Mouse (Mus musculus): Measurements from ENCODE around the gene E2f3.

Gene E2f3

DNA sequence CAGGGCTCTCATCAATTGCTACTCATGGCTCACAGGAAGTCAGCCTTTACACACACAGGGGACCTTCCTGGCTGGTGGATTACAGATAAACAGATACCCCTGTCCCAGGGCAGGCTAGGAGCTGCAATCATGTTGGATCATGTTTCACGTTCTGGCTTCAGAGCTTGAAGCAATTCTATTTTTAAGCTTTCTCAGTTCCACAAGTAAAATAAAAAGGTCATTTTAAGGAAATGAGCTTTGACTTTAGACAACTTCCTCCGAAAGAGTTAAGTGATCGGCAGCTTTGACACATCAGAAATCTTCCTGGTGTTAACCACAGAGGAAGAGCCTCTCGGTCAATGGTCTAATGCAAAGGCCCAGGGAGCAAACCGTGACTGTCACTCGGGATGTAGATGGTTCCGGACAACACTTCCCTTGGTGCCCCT lies 6.7 kb downstream of the E2f3 start:
- DNase-seq (ENCODE audit: low read depth, low spot score): no peak

DNA sequence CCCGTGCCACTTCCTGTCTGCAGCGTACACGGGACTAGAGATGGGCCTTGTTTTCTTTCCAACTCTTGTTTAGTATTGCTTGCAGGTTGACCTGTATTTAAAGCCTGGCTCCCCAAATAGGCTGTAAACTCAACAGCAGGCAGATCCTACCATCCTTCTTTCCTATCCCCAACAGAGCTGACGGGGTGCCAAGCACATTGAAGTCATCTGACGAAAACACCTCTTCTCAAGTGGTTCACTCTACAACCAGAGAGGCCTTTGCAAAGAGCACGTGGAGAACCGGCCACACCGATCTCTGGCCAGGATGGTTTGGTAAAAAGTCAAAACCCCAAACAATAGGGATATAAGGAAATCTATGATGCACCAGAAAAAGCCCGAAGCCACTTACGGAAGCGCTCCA lies 8.5 kb downstream of the E2f3 start:
- DNase-seq (ENCODE audit: low read depth, low spot score): no peak

DNA sequence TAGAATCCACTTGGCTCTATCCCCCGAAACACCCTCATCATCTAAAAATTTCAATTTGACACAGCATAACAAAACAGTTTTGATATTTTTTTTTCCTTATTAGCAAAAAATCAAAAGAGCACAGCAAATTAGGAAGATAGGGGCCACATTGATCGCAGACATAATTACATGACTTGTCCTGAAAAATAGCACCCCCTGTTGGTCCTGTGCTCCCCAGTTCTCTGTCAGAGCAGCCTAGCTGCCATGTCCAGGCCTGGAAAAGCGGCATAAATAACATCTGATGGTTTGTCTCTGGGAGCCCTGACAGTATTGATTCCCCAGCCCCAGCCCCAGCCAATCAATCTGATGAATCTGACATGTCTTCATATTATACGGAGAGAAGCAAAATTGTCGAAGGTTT lies 11.8 kb downstream of the E2f3 start:
- DNase-seq (ENCODE audit: low read depth, low spot score): no peak

DNA sequence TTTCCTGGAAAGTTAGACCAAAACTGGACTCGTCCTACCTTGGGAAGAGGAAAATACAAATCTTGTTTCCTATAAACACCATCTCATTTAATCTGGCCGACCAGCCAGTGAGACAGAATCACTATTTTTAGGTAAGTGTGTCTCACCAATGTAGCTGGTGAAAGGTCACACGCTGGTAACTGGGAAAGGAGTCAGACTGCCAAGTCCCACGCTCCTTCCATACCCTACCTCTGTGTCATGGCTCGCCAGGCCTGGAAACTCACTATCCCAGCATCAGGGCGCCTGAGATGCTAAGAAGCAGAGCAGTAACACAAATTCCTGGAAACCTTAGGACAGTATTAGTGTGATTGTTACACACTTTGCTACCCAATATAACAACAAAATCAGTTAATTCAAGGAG lies 12.3 kb downstream of the E2f3 start:
- DNase-seq (ENCODE audit: low read depth, low spot score): no peak

DNA sequence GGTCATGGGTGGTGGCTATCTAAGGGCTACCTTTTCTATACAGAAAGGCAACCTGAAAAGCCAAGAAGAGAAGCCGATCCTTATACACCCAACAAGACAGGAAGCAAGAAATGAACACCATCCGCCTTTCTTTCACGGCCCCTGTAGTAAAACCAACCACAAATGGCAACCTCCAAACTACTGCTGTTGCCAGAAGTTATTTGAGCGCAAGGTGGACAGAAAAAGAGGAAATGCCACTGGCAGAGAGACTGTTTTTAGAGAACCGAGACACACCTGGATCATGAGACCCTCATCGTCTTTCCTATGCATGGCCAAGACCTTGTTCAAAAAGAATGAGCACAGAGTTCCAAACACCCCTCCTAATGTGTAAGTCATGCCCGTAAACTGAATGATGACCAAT lies 15.5 kb downstream of the E2f3 start:
- no peak for DNase-seq (ENCODE audit: low read depth, low spot score)

DNA sequence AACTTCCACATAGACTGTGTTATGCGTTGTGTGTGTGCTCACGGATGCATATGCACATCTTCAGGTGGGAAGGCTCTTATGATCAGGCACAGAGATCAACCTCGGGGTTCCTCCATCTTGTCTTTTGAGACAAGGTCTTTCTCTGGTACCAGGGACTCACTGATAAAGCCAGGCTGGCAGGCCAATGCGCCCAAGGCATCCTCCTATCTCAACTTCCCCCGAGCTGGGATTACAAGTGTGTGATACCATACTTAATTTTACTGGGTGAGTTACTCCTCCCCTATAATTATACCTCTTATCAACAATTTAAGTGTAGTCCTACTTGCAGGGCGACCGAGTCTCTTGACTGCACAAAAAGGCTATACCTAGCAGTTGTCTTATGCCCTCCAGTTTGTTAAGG lies 17.2 kb downstream of the E2f3 start:
- no peak for DNase-seq (ENCODE audit: low read depth, low spot score)

DNA sequence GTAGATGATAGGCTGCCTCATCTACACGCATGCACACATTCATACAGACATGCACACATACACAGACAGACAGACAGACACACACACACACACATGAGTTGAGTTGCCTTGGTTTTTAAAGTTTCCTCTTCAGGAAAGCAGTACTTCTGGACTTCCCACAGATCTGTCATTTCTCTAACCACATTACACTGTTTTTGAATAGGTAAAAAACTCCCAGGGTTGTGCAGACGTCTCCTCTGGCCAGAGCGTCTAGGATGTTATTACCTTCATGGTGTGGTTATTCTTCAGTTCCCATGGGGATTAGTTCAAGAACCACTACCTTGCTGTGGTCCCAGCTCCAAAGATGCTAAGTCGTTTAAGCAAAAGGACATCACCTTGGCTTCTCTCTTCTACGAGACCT lies 18.5 kb downstream of the E2f3 start:
- DNase-seq (ENCODE audit: low read depth, low spot score): no peak

DNA sequence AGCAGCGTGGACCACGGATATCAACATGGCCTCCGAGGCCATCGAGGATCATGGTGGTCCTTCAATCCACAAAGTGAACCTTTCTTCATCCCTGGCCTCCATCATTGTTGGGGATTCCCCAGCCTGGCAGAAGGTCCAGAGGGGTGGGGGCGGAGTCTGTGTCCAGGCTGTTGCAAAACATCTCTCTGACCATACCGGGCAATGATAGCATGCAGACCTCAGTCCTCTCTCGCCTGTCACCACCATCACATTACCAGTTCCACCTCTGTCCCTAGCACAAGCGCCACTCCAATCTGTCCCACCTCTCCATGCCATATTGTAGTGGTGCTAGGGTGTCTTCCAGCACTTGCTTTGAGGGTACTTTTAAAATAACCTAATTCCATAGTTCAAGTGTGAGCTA lies 18.9 kb downstream of the E2f3 start:
- no peak for DNase-seq (ENCODE audit: low read depth, low spot score)

DNA sequence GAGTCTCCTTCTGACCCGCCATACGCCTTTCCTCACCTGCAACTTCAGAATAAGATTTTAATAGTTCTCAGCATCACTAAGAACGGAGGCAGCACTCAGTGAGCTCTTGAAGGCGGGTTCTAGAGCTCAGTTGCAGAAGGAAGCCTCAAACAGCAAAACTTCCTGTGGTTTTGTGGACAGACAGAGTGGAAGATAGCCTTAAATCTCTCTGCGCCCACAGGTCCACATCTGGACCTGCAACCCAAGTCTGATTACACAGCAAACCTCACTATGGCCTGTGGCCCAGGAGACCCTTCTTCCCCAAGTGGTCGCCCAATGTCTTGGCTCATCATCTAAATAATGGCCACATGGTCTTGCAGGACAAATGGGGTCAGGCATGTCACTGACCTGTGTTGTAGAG lies 21.8 kb downstream of the E2f3 start:
- no peak for DNase-seq (ENCODE audit: low read depth, low spot score)

DNA sequence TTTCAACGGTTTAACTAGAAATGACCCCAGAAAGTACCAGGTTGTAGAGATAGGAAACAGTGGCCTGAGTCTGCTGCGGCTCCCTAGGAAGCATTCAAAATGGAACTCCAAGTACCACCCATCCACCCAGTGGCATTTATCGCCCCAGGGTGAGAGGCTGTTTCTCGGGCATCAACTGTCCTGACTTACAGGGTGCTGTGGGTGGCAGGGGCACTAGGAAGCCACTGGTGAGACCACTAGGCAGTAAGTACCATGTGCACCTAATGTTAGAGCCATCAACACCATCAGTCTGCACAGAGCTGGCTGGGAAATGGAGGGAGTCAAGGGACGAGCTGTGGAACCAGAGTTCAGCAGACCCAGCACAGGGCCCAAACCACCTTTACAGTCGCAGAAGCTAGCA lies 25.4 kb downstream of the E2f3 start:
- DNase-seq (ENCODE audit: low read depth, low spot score): no peak

DNA sequence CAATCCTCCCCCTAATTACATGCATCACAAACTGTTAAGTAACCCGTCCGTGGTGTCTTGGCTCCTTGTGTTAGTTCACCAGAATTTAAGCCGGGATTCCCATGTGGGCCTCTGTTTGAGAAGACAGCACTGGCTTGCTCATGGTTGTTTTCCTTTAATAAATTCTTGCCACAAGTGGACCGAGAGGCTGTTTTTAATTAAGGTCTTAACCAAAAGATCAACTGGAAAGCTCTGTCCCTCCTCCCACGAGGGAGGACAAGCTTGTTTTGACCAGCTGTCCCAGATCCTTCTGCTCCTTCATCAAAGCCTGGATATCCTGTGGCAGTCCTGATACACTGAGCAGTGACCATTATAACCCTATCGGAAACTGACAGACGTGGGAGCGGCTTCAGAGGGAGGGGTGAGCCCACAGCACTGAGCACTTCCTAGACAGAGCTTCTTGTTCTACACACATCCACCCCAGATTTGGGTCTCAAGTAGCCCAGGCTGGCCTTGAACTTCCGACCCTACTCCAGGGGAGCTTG lies 28.1 kb downstream of the E2f3 start:
- DNase-seq (ENCODE audit: low read depth, low spot score): no peak

DNA sequence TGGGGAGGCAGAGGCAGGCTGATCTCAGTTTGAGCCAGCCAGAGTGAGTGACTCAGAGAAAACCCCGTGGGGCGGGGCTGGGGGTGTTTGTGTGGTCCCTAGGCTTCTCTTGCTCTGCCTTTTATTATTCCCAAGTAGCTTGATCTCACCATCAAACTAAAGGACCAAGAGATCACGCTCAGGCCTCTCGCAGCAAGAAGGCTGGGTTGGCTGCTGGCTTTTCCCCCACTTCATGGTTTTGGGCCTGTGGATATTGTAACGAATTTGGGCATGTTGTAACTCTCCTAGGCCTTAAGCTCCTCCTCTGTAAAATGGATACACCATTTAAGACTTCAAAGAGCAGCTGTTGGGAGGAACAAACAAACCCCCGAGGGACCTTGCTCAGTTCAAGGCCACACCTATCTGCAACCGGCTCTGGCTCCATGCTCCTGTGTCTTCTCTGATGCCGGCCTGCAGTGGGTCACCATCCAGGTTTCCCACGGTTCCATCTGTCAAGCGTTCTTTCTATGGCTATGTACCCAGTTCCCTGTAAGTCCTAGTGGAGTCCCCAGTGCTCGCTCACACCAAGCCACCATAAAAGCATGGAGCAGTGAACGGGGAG lies 28.9 kb downstream of the E2f3 start:
- DNase-seq (ENCODE audit: low read depth, low spot score): no peak

DNA sequence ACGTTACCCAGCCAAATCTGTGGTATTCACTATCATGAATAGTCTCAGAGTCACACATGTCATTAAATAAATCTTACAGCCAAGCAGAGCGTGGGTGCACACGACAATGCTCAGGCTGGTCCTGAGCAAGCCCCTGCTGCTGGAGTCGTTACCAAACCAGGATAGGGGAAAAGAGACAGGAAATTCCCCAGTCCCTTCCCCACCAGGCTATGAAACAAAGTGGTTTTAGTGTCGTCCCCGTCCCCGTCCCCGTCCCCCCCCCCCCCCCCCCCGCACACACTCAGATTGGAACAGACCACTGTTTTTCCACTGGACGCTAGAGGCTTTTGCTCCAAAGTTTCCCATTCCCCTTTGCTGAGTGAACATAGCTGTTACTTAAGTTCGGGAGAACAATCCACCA lies 30.6 kb downstream of the E2f3 start:
- DNase-seq (ENCODE audit: low read depth, low spot score): no peak

DNA sequence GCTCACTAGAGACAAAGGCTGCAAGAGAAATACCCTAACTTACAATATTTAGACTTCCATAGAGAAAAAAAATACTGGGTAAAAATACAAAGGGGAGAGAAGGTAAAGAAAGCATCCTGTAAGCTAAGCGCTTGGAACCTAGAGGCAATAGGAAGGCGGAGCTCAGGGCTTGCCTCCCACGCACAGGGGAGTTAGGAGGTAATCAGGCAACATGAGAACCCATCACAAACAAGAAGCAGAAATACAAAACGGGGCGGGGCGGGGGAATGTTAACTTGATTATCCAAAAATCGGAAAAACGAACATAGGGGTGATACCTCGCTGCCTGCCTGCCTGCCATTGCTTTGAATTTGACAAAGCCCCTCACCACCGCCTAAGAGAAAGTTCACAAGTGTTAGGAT lies 31.1 kb downstream of the E2f3 start:
- no peak for DNase-seq (ENCODE audit: low read depth, low spot score)

DNA sequence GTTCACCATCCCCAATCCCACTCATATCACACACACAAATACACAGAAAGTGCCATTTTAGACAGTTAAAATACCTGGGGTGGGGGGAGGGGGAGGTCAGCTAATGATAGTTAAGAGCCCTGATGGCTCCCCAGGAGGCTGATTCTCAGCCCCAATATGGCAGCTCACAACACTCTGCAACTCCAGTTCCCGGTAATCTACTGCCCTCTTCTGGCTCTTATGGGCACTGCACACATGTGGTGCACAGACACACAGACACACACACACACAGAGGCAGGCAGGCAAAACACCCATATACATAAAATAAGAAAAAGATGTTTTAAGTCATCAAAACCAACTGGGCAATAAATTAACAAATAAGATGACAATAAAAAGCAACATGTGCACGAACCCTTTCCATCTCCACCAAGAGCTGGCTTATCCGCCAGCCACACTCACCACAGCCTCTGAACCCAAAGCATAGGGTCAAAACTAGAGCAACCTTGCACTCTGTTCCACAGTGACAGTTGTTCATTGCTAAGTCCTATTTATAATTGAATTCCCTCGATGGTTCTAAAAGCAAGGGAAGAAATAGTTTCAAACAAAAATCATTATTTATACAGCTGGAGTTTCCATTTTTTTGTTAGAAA lies 32.3 kb downstream of the E2f3 start:
- no peak for DNase-seq (ENCODE audit: low read depth, low spot score)

DNA sequence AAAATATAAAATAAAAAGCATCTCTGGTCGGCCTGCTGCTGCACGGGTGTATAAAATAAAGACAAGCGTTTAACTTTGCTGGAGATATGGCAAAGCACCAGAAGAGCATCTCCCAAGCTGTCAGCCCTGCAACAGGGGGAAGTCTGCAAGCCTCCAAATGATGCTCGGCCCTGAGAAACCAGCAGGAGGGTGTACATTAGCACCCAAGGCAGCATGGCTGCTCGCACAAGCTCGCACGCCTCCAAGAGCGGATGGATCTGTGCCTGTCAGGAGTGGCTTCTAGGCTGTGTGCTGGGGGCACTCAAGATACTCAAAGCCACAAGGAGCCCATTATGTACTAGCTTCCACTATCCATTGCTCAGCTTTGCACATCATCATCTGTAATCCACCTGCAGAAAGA lies 39.8 kb downstream of the E2f3 start:
- DNase-seq (ENCODE audit: low read depth, low spot score): no peak

DNA sequence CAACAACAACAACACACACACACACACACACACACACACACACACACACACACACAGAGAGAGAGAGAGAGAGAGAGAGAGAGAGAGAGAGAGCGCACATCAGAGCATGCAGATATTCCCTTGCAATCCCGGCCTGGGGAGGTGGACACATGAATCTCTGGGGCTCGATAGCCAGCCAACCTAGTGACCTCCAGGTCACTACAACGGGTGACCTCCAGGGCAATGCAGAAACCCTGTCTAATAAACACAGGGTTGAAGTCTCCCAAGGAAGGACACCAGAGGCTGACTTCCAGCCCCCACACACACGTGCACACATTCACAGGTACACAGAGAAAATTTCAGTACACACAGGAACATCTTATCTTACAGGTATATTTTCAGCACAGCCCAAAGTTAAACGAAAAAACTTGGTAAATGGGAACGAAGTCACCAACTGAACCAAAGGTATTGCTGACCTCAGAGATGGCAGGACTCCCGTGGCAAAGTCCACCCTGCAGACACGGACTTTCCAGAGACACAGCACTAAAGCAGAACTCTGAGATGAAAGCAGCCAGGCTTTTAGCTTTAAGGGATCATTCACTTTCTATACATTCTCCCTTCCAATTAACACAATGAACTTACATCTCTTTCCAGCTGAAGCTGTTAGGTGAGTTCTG lies 40.8 kb downstream of the E2f3 start:
- DNase-seq (ENCODE audit: low read depth, low spot score): no peak

DNA sequence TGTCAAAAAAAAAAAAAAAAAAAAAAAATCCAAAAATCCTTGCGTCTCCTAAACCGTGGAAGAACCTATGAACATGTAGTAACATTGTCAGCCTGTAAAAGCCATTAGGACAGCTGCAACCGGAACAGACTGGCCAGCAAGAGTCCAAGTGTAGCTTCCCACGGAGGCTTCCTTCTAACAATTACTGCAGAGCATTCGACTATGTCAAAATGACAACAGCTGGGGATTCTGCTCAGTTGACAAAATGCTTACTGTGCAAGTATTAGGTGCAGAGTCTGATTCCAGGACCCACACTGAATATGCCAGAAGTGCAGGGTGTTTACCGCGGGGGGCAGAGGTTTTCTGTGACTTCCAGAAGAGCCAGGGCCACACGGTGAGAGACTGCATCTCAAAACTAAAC lies 41.4 kb downstream of the E2f3 start:
- no peak for DNase-seq (ENCODE audit: low read depth, low spot score)

DNA sequence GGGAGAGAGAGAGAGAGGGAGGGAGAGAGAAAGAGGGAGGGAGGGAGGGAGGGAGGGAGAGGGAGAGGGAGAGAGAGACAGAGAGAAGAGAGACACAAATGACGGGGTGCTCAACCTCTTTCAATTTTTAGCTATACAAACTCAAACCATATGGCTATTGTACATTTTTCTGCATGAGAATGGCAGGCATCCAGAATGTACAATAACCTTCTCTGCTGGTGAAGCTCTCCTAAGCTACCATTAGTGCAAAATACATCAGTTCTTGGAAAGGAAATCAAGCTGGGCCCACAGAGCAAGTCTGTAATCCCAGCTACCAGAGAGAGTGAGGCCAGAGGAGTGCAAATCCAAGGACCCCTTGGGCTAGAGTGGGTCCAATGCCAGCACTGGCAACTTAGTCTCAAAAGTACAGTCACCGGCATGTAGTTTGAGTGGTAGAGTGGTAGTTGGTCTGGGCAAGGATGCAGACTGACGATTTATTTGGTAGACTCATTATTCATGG lies 42.3 kb downstream of the E2f3 start:
- no peak for DNase-seq (ENCODE audit: low read depth, low spot score)

DNA sequence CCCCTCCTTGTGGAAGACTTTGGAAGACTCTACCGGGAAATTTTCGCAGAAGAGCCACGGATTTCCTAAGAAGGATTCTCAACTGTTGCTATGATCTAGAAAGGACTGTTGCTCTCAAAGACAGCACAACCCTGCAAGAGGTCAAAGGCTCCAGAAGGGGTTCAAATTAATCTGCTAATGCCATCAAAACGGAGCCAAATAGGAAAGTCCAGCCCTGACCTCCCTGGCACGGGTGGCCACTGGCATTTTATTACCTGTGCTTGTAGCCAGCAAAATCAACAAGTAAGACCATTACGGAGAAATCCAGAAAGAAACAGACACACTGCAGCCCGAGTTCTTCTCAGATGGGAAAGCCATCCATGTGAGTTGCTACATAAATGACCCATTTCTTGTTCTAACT lies 45.8 kb downstream of the E2f3 start:
- no peak for DNase-seq (ENCODE audit: low read depth, low spot score)

DNA sequence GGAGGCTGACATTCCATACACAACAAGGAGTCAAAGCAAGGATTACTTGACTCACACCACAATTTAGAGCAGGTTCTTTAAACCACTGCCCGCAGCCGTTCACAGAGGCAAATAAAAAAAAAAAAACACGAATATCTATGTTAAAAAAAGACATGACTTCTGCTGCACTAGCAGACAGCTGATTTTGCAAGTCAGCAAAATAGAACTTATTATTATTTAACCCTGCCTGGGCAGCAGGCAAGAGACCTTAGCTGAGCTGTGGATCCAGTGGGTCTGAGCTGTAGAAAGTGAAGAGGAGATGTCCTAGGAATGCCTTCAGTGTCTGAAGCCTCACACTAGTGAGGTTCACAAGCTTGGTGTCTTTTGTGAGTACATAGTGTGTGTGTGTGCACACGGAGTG lies 46.5 kb downstream of the E2f3 start:
- no peak for DNase-seq (ENCODE audit: low read depth, low spot score)

DNA sequence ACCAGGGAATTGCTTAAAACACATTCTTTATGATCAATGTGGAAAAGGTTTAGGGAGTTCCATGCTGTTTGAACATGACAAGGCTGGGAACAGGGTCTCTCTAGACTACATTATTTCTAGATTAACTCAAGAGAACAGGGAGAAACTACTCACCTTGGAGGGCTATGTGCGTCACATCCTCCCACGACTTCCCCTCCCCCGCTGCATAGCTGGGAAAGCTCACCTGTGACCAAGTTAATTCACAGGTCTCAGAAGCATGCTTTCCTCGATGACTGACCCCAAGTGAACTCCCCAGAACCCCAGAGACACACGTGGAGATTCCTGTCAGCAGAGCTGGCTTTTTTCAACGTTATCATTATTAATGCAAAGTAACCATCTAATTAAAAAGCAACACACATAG lies 47.1 kb downstream of the E2f3 start:
- no peak for DNase-seq (ENCODE audit: low read depth, low spot score)

DNA sequence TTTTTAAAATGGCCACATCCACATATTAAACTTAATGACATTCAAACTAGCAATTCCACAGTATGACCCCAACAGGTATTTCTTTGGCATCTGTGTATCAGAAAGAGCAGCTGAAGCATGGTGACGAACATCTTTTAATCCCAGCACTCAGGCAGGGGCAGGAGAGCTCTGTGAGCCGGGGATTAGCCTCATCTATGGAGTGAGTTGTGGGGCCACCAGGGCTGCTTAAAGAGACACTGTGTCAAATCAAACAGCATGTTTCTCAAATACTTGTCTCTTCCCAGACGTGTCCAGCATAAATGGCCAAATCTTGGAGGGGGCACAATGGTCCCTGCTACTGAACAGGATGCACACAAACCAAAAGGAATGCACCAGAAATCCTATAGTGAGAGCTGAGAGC lies 59.7 kb downstream of the E2f3 start:
- DNase-seq (ENCODE audit: low read depth, low spot score): peak; percentile 55

Data from retina, adult 2 months (tissue).